Mouse (Mus musculus): Measurements from ENCODE around the gene Gmeb2.
A peak's percentile ranks its signal among the peaks of the same experiment; 100 is the strongest.

The Gmeb2 gene

GRCm38 (mm10) chr2:181227122-181227521 is 60.7 kb downstream of the Gmeb2 start:
- no peak for DNase-seq (ENCODE audit: low spot score)

DNA sequence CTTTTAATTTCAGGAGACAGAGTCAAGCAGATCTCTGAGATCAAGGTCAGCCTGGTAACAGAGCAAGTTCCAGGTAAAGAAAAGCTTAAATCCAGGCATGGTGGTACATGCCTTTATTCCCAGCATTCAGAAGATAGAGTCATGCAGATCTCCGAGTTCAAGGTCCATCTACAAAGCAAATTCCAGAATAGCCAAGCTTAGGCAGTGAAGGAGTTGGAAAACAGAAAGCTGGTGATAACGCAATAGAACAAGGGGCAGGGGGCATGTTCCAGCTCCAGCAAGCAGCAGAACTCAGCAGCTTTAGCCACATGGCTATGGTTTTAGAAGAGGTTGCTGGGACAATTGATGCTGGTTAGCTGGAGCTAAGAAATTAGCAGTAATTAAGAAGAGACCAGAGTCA is 62.8 kb downstream of the Gmeb2 start:
- no peak for DNase-seq (ENCODE audit: low spot score)

GRCm38 (mm10) chr2:181220361-181220760 is 67.5 kb downstream of the Gmeb2 start:
- DNase-seq (ENCODE audit: low spot score), result no peak

DNA sequence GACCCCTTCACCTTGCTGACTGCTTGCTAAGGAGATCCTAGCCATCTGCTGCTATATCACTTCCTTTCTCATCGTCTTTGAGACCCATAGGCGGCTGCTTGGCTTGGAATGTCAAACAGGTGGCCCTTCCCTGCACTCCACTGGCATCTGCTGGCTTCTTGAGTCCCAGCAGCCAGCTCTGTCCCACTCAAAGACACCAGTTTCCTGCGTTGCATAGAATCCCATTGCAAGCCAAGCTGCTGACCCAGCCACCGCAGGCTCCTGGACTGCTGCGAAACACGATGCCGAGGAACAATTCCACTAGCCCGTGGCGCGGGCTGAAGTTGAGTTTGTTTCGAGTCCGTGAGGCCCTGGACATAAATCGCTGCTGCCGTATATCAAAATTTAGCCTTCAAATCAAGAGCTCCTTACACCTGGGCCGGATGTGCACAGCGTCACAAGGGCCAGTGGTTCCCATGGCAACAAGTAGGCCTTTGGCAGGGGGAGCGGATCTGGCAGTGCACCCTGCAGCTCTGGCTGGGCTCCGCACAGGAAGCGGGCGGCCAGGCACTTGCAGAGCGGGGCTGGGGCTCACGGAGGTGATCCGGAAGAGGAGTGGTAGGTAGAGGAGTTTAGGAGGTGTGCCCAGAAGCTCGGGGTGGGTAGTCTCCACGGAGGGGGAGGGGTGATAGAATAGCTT is 68.2 kb downstream of the Gmeb2 start, which contains the start of gene Fndc11:
Gene Fndc11, plus strand, starts transcription at position 476 of the 679 bp plus-strand sequence.
- DNase-seq (ENCODE audit: low spot score), result peak; percentile 71

DNA sequence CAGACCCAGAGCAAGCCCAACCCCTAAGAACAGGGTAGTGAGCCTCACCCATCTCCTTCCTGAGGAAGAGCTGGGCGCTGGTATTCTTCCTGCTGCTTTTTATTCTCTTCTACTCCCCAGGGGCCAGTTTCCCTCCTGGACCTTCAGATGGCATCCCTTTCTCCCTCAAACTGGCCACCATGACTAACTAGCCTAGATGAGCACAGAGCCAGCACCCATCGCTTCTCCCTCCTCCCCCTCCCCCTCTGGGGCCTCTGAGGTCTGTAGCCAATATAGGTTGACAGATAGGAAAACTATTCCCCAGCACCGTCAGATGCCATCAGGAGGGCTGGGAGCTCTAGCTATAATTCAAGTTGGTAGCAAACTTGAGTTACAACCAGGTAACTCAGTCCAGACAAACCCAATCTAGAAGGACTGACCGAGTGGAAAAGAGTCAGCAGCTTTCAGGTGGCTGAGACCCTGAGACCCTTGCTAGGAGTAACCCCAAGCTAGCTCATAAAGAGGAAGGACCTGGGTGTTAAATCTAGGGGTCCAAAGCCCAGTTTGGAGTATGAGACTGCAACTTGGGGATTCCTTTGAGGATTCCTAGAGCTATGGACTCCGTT is 68.9 kb downstream of the Gmeb2 start:
- no peak for DNase-seq (ENCODE audit: low spot score)

DNA sequence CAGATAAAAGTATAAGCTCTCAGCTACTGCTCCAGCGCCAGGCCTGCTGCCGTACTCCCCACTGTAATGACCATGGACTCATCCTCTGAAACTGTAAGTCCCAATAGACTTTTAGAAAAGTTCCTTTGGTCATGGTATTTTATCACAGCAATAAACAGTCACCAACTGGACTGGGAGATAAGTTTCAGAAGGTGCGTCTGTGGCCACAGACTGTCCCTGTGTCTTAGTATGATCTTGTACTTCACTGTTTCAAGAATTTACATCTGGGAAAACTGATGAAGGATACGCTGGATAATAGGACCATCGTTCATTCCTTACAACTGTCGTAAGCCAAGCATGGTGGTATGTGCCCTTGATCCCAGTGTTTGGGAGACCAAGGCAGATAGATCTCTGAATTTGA is 71.8 kb downstream of the Gmeb2 start:
- no peak for DNase-seq (ENCODE audit: low spot score)

- DNase-seq (ENCODE audit: low spot score), result no peak
These were observed 74.8 kb downstream of the Gmeb2 start, which contains the start of gene Srms for GRCm38 (mm10) chr2:181213021-181213445. Gene Srms, minus strand, starts transcription at chr2:181213185.

GRCm38 (mm10) chr2:181212389-181213020 is 75.3 kb downstream of the Gmeb2 start:
- no peak for DNase-seq (ENCODE audit: low spot score)

- DNase-seq (ENCODE audit: low spot score), result no peak
These were observed 81.7 kb downstream of the Gmeb2 start for GRCm38 (mm10) chr2:181206118-181206517.

DNA sequence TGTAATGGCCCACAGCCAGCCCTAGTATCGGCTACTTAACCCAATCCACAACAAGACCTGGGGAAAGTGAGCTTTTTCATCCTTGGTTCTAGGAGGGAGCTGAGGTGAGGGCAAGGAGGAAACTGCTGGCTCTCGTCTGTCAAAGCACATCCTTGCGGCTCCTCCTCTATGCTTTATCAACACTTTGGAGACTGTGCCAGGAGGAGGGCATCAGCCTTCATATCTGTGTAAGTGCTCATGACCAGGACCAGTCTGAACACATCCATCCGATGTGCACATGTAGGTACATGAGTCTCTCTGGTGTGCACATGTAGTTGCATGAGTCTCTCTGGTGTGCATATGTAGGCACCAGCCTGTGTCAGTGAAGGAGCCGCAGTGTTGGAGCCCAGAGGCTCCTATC is 82.2 kb downstream of the Gmeb2 start:
- no peak for DNase-seq (ENCODE audit: low spot score)

DNA sequence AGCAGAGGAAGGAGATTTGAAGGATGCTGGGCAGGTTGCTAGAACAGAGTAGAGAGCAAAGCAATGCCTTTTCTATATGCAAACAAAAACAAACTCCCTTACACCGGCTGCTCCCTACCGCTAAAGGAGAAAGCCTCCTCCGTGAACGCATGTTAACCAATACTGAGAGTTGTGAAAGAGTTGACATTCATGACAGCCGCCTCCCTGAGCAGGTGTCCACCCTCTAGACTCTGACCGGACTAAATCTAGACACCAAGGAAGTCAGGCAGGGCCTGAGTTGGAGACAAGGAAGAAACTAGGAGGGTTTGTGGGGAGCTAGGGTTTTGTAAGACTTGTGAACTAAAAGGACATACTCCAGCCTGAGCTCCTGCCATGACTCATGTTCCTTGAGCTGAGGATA is 84.9 kb downstream of the Gmeb2 start:
- no peak for DNase-seq (ENCODE audit: low spot score)

- DNase-seq (ENCODE audit: low spot score), result no peak
These were observed 85.4 kb downstream of the Gmeb2 start, which contains the start of gene Ptk6 for GRCm38 (mm10) chr2:181202422-181202821. Gene Ptk6, minus strand, starts transcription at chr2:181202789.

DNA sequence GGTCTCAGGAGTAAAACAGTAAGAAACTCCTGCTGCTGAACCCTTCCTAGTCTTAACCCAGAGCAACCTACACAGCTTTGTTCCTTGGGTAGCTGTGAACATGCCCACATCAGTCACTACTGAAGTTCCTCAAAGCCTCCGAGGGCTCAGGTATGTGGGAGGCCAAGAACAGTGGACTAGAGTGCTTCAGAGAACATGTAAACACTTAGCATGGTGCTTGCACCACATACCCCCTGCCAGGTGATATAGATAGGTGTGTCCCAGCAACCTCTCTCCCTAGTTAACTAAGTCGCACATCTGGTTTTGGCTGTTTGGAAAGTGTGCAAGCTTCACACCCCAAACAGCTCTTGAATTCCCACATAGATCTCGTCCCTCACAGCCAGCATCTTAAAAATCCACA is 86.2 kb downstream of the Gmeb2 start:
- no peak for DNase-seq (ENCODE audit: low spot score)

Measured in testis, postnatal 10 days (tissue).